Mouse (Mus musculus) naive thymus-derived CD4-positive, alpha-beta T cell, adult 2 months (primary cell): ENCODE data around the gene Col4a3bp.
"Not testable (repeated sequence)": the region's sequence is repeated elsewhere in the genome, so short reads cannot be mapped to it uniquely, and the experiment has no call there.

Experiments used
- DNase-seq: peaks from one replicate; pipeline ENCODE4 v3.0.0-alpha.2; 2011; ENCODE audit warnings: low read depth

Col4a3bp gene

DNA sequence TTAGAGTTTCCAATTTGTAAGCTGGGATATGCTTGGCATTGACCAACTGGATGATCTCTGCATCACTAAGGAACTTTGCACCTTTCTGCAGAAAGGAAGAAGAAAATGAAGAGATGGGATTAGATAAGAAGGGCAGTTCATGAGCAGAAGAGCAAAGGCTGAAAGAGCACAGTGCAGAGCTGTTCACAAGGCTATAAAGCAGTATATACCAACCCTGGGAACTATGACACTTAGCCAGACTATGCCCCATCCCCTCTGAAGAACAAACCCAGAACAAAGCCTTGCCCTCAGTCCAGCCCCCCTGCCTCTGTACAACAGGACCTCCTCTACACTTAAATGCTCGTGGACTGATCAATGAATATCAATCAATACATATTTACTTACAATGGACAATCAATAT lies 114.3 kb downstream of the Col4a3bp start:
- no peak for DNase-seq

DNA sequence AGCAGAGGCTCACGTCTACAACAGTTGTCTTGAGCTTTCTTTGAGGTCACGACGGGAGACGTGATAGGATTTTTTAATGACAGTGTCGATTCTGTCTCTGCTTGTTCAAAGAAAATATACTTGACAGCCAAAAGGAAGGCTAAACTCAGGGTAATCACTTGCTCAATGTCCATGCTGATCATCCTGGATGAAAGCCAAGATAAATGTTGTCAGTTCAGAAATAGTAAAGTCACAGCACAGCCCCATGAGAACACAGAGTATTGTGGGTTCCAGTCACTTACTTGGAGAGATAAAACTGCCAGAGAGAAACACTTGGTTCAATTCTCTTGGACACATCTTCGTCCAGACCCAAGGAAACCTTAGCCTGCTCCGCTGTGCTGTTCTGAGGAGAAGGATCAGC lies 116.5 kb downstream of the Col4a3bp start:
- DNase-seq = no peak

DNA sequence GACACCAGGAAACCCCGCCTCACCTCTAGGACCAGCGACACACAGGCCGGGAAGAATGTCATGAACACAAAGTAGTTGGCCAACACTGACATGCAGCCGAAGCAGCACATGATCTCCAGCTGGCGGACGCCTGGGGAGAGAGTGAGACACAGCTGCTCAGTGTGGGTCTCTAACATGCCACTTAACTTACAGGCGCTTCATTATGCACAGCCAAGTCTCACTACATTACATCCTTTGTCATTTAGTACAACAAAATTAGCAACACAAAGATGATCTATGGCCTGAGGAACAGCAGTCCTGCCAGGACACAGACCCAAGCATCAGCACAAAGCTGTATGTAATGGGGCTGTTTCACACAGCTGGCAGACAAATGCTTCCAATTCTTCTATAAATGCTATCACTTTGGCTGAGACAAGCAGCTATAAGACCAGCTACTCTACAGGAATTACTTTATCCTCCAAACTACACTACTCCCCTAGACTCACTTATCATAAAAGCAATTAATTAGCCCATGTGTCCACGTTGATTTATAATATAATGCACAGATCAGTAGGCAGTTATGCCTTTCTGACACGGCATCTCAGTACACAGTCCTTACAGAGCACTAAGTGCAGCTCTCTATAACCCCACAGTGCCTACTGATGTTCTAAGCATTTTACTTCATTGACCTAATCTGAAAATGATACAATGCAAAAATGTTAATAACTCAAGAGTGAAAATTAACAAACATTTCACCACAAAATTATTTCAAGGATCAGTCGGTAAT lies 117.9 kb downstream of the Col4a3bp start:
- no peak for DNase-seq

DNA sequence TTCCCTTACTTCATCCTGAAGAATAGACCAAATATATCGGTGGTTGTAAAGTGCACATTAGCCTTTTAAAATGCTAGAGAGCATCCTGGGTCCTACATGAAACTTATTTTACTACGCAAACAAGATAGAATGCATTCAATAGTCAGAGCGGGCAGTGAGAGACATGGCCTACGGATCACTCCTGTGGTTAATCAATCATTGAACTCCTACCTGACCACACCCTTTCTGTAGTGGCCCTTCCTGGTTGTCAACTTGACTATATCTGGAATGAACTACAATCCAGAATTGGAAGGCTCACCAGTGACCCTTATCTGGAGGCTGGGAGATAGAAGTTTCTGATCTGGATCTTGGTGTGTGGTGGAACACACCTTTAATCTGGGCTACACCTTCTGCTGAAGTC lies 120.7 kb downstream of the Col4a3bp start:
- DNase-seq = not testable (repeated sequence)

DNA sequence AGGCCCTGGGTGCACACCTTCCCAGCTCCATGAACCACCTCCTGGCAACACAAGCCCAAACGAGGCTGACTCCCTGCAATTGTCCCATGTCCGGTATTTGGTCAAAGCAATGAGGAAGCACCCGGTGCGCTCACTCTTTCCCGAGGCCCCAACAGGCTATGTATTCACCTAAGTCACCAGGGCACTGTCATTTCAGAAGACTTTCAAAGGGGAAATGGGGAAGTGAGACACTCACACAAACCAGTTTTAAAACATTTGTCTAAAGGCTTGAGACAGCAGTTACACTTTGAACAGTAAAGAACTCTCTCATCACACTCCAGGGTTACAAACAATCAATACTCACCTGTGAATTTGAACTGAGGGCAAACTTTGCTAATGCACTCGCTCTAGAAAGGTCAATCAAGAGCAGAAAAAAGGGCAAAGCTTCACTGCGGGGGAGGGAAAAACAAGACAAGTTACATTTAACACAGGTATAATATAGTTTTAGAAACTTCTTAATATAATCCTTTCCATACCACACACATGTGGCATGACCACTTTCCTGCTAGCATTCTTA lies 122.1 kb downstream of the Col4a3bp start:
- DNase-seq = no peak

DNA sequence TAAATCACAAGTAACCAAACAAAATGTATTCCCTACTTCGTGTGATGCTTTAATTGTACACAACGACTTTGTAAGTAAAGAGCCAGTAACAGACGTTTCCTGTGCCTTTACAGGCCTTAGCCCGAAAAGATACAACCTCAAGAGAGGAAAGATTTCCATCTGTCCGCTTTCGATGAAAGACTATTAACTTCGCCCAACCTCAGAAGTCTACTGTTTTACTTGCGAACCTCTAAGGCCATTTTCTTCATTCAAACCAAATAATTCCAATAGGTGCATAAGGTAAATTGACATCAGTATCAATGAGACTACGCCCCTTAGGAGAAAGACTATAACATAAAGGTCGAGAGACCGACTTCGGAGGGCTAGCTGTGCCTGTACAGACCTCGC lies 127.6 kb downstream of the Col4a3bp start:
- peak; percentile 56 for DNase-seq

DNA sequence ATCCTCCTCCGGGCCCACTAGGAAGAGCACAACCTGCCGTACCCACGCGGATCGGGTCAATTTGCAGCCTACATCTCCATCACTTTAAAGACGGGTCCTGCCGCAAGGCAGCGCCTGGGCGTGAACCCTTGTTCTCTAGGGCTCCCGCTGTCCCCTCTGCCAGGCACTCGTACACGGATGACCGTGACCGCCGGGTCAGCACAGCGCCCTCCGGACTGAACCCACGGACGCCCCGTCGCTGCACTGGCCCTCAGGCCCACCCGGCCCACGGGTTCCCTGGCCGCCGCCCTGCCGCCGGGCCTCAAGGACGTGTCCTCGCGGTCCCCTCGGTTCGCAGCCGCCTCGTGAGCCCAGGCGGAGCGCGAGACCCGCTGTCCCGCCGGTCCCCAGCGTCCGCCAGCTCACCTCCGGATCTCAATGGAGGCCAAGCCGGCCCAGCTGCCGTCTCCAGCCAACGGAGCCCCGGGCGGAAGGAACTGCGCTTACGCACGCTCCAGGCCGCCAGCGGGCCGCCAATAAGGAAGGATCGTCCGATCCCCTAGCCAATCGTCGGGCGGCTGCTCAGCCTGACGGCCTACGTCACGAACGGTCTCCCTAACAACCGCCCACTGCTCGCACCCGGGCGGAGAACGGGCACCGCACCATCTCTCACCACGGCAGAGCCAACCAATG lies 128.1 kb downstream of the Col4a3bp start, which contains the start of gene Hmgcr:
TSS of gene Hmgcr (minus strand) at position 531 of the 672 bp plus-strand sequence.
- peak; percentile 94 for DNase-seq

DNA sequence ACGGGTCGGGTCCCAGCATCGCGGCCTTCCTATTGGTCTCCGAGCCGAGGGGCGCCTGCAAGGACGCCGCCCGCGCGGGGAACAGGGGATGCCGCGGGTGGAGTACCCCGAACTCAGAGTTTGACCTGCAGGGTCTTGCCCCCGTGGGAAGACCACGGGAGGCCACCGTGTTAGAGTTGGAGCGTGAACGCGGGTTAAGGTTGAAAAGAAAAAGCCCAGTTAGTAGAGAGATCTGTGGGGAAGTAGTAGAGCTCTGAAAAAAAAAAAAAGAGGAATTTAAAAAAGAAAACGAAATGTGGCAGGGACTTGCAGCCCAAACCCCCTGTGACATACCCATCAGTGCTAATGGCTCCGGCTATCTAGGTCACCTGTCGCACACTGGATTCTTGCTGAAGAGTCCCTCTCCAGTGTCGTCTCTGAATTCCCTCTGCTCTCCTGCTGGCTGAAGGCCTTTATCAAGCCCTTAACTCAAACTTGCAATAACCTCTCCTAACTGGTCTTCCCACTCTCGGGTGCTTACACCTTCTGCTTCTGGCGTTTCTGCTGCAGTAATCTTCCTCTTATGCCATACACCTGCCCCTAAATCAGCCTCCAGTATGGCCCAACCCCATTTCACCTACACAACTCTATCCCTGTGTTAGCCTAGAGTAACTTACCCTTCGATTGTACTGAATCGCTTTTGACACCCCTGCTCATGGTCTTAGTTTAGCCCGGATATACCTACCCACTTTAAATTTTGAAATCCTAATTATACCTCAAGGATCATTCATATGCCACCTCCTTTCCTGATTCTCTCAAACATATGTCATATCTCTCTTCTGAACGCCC lies 128.9 kb downstream of the Col4a3bp start:
- DNase-seq = peak; percentile 68

DNA sequence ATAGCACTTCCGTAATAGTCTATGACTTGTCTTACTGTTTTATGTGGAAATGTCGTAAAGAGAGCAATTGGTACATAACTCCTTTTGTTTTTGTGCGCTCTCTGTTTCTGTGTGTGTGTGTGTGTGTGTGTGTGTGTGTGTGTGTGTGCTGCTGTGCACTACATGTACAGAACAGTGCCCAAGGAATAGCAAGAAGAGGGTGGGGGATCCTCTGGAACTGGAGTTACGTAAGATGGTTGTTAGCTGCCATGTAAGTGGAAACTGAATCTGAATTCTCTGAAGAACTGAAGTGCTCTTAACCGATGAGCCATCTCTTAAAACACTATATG lies 129.5 kb downstream of the Col4a3bp start:
- no peak for DNase-seq

DNA sequence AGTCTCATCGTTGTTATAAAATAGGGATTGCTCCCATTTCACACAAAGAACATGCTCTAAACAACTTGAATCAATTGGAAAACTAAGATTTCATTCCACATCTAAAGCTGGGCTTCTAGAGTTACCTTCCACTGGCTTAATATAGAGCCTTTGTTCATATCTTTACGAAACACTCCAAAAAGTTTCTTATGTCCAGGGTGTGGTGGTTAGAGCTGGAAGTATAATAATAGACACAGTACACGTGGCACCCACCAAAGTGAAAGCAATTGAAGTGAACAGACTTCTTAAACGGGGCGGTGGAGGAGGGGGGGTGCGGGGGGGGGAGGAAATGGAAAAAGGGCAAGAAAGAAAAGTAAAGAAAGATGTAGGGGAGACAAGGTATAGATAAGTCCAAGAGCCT lies 129.9 kb downstream of the Col4a3bp start:
- peak; percentile 53 for DNase-seq

DNA sequence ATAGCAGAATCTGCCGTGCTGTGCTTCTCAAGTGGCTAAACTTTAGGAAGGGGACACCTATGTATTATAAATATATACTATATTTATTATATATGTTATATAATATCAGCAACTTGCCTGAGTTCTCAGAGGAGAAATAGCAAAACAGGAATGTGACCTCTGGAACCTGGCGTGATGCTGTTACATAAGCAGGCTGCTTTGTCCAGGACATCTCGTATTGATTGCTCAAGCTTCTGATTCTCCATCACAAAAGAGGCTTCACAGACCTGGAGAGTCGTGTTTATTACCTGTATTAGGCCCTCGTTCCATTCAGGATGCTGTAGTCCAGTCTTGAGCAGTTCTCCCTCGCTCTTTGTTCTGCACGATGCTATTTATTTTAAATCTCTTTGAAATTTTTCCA lies 131.4 kb downstream of the Col4a3bp start:
- no peak for DNase-seq

DNA sequence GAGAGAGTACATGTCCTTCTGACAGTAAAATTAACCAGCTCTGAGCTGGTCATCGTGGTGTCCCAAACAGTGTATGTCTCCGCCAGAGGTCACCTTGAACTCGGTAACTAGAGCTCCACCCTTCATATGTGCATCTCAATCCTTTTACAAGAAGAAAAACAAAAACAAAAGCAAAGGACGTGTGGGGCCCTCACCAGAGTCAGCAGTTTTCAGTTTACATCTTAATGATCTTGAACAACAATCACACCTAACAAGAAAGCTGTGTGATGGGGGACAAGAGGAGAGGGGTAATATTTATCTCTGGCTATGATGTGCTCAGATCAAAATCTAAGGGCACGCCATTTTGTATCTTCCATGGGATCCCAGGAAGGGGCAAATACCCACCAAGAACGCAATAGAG lies 133.3 kb downstream of the Col4a3bp start:
- DNase-seq = no peak

DNA sequence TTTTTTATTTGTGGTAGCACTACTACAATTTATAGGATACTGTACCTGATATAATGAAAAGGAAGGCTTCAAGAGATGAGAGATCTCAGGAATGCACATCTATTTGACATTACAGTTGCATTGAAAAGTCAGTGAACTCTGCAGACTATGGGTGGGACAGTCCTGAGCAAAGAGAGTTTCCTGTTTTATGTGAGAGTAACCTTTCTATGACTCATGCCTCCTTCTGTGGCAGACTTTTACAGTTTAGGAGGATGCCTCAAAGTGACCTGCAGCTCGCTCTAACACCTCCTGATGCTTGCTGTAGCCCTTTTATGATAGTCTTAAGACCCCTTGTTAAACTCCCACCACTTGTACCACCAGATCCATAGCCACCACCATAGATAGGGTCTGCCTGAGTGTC lies 134.7 kb downstream of the Col4a3bp start:
- no peak for DNase-seq

DNA sequence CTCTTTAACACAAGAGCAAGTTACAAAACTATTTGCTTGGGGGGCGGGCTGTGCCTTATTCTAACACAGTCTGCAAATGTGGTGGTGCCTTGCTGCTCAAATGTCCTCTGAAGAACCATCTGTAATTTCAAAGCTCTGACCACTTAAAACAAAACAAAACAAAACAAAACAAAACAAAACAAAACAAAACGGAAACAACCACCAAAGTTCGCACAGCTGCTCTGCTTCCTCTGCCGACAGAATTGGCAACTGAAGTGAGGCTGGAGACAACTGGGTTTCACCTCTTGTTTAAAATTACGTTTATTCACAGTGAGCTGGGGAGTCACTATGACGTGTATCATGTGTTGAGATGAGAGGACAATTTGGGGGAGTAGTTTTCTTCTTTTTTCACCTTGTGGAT lies 136.2 kb downstream of the Col4a3bp start:
- DNase-seq = no peak

DNA sequence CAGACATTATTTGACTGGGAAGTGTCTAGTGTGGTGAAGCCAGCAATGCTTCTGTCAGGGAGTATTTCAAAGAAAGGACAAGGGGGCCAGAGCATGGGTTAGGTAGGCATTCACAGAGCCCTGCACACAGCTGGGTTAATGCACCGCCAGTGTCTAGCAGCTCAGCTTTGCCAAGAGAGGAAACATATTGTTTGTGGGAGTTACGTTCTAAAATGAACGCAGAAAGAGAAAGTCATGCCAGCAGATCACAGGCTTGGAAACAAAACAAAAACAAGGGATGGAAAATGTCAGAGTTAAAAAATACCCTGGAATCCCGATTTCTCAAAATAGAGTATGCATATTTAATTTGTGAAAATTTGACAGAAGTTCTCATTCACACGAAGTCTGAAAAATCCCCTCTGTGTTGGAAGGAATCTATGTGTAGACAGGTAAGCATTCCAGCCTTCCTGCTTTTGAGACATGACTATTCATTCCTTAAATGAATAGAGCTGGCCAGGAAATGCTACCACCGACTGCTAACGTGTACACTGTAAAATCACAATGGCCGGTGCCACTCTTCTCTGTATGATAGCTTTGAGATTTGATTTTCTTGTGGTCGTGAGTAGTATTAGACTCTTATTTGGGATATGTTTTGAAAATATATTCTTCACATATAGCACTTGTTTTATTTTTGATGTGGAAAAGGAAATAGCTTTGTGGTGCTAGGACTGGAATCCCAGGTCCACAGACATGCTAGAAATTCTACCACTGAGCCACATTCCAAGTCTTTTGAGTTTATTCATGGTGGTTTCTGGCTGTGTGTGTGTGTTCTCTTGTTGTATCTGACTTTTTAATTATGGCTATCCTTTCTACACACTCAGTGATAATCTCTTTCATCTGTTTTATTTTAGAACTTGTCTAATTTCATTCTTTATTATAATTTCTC lies 138.0 kb downstream of the Col4a3bp start:
- no peak for DNase-seq

DNA sequence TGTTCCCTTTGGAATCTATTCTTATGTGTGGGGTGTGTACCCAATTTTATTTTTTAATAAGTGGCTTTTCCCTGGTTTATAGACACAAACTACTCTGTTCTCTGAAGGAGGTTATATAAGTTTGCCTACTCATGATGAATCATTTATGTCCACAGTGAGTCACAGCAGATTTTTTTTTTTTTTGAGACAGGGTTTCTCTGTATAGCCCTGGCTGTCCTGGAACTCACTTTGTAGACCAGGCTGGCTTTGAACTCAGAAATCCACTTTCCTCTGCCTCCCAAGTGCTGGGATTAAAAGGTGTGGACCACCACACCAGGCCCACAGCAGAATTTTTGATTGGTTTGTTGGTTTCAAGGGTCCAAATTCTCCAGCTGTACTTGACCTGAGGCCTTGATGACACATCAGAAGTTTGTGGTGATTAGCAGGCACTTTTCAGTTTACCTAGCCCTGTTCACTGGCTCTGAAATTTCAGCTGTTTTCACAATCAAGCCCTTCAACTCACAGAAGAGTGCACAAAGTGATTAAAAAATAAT lies 138.7 kb downstream of the Col4a3bp start:
- DNase-seq = no peak

DNA sequence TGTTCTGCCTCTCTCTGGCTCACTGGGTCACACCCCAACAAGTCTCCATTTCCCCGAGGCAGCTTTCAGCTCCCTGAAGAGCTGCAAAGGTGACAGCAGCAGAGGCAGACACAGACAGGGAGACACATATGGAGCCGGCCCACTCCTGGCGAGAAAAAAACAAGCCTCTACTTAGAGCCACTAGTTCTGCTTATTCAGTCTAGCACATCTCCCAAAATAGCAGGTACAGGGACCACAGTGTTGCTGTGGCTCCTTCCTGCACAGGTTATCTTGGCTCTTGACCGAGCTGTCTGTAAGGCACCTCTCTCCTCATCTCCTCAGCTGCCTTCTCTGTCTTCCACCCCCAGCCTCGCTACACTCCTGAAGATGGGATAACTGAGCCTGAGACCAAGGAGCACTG lies 142.4 kb downstream of the Col4a3bp start:
- DNase-seq = no peak

DNA sequence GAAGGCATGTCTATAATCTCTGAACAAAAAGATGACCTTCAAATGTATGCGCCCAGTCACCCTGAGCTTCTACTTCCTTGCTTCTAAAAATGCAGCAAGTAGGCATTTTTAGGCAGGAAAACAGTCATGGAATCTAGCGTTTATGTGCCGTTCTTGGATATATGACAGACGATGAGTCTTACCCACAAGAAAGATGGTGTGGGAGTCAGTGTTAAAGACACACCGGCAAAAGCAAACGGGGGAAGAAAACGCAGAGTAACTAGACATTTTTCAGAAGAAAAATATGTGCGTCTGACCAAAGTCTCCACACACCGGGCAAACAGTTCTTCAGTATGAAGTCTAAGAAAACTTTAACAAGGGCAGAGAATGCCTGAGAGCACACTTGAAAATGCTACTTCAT lies 144.8 kb downstream of the Col4a3bp start:
- DNase-seq = no peak
